Mouse (Mus musculus) hindbrain, embryonic 16.5 days (tissue): ENCODE results near the gene Eya2. TPM values are rescaled to one million over a fixed set of nuclear protein-coding genes. Genes with fewer than 3 reads are reported as not detected.

Source experiments
- ATAC-seq: fragments of 200-750 bp; cut with Nextera tagmentation; 2 replicates; pipeline ENCODE4 v1.8.0; 2017; ENCODE audit warnings: moderate TSS enrichment, moderate library complexity
- H3K27ac ChIP-seq: fragments of 300-500 bp; sonication (generic); 2 replicates; pipeline ENCODE4 v1.5.1; 2014; ENCODE audit warnings: low read depth, mild to moderate bottlenecking, control low read depth, low read length, moderate library complexity
- H3K27me3 ChIP-seq: fragments of 300-500 bp; sonication (generic); replicated peaks from 2 replicates; pipeline ENCODE4 v1.6.1; 2014; ENCODE audit warnings: low read length; ENCODE audit not compliant: control insufficient read depth, insufficient read depth
- H3K36me3 ChIP-seq: fragments of 300-500 bp; sonication (generic); 2 replicates; pipeline ENCODE4 v1.6.1; 2014; ENCODE audit warnings: mild to moderate bottlenecking, low read length, moderate library complexity, mixed read lengths; ENCODE audit not compliant: control insufficient read depth, insufficient read depth
- H3K4me1 ChIP-seq: fragments of 300-500 bp; sonication (generic); 2 replicates; pipeline ENCODE4 v1.6.1; 2014; ENCODE audit warnings: low read depth, low read length; ENCODE audit not compliant: control insufficient read depth, insufficient read depth
- H3K4me2 ChIP-seq: fragments of 300-500 bp; sonication (generic); 2 replicates; pipeline ENCODE4 v1.6.1; 2014; ENCODE audit warnings: mild to moderate bottlenecking, low read length, control low read depth, moderate library complexity
- H3K4me3 ChIP-seq: fragments of 300-500 bp; sonication (generic); 2 replicates; pipeline ENCODE4 v1.5.1; 2014; ENCODE audit warnings: mild to moderate bottlenecking, low read length, control low read depth, moderate library complexity
- H3K9ac ChIP-seq: fragments of 300-500 bp; sonication (generic); 2 replicates; pipeline ENCODE4 v1.6.1; 2014; ENCODE audit warnings: low read depth, mild to moderate bottlenecking, control low read depth, low read length, moderate library complexity
- H3K9me3 ChIP-seq: fragments of 300-500 bp; sonication (generic); 2 replicates; pipeline ENCODE4 v1.6.1; 2014; ENCODE audit warnings: mild to moderate bottlenecking, low read length, moderate library complexity; ENCODE audit not compliant: control insufficient read depth
- WGBS: fragments of 180-500 bp; shearing (Covaris S2); extraction: QIAGEN DNeasy Blood & Tissue Kit; methylation state at CpG from one replicate; pipeline ENCODE4 v1.1.7; 2014; 5-methylcytosine and 5-hydroxymethylcytosine counted together
- polyA plus RNA-seq: library from polyadenylated mRNA; unstranded; fragments of >200 nt; fragmentation: Nextera tagmentation; extraction: Ambion mirVana; gene quantifications from 2 replicates; pipeline ENCODE4 v1.2.1, GENCODE M21; 2015

Gene Eya2
- polyA plus RNA-seq, 1 experiment from 2014 or later: 8.1 TPM

GRCm38 (mm10) chr2:165736297-165736696 is 141.5 kb downstream of the Eya2 start:
- no peaks in the 10 kb centered on the region for H3K27me3 ChIP-seq
- H3K4me3 ChIP-seq: no peak overlapping the region
- peaks cover 6% of the 10 kb centered on the region; the same call in 1 of the 2 replicates for H3K4me1 ChIP-seq
- 60% methylated on average over 2 of the region's 2 CpGs for WGBS
- H3K36me3 ChIP-seq: no peaks in the 10 kb centered on the region
- H3K4me2 ChIP-seq: no peak overlapping the region
- no peak for ATAC-seq
- H3K9me3 ChIP-seq: no peaks in the 10 kb centered on the region
- H3K27ac ChIP-seq: no peak overlapping the region
- no peak overlapping the region for H3K9ac ChIP-seq

GRCm38 (mm10) chr2:165740381-165740780 is 145.5 kb downstream of the Eya2 start:
- Histone ChIP-seq H3K4me1 (no peaks in the 10 kb centered on the region; the same call in 1 of the 2 replicates), H3K4me2 (no peak overlapping the region), H3K4me3 (no peak overlapping the region), H3K9ac (no peak overlapping the region), H3K27me3 (no peaks in the 10 kb centered on the region), H3K9me3 (no peaks in the 10 kb centered on the region), H3K27ac (no peak overlapping the region), H3K36me3 (no peaks in the 10 kb centered on the region)
- 32% methylated on average over 4 of the region's 5 CpGs for WGBS
- no peak for ATAC-seq

- H3K4me1 ChIP-seq: peaks cover 4% of the 10 kb centered on the region; the same call in 1 of the 2 replicates
- no peak overlapping the region for H3K9ac ChIP-seq
- 0 out of 2 replicates have a peak overlapping the region, but pooled peaks have one; percentile 29 for H3K27ac ChIP-seq
These were observed 146.2 kb downstream of the Eya2 start for GRCm38 (mm10) chr2:165740982-165741381.

GRCm38 (mm10) chr2:165741526-165742050 is 146.8 kb downstream of the Eya2 start:
- no peak overlapping the region for H3K4me2 ChIP-seq
- WGBS: 22% methylated on average over 11 of the region's 11 CpGs
- no peak overlapping the region; the same call in 1 of the 2 replicates for H3K27ac ChIP-seq
- no peak for ATAC-seq
- no peak overlapping the region for H3K4me3 ChIP-seq
- H3K36me3 ChIP-seq: no peaks in the 10 kb centered on the region
- H3K4me1 ChIP-seq: peaks cover 4% of the 10 kb centered on the region; the same call in 1 of the 2 replicates
- H3K27me3 ChIP-seq: no peaks in the 10 kb centered on the region
- peak overlapping the region; percentile 13; the same call in 1 of the 2 replicates for H3K9ac ChIP-seq
- H3K9me3 ChIP-seq: no peaks in the 10 kb centered on the region

More at GRCm38 (mm10) chr2:165740982-165741381, 146.2 kb downstream of the Eya2 start:
- 16% methylated on average over 9 of the region's 9 CpGs for WGBS
- H3K4me2 ChIP-seq: no peak overlapping the region
- no peaks in the 10 kb centered on the region for H3K27me3 ChIP-seq
- no peaks in the 10 kb centered on the region for H3K9me3 ChIP-seq
- ATAC-seq: no peak
- no peak overlapping the region for H3K4me3 ChIP-seq
- H3K36me3 ChIP-seq: no peaks in the 10 kb centered on the region

GRCm38 (mm10) chr2:165742210-165742786 is 147.5 kb downstream of the Eya2 start:
- 23% methylated on average over 21 of the region's 21 CpGs for WGBS
- H3K36me3 ChIP-seq: no peaks in the 10 kb centered on the region
- H3K4me1 ChIP-seq: peaks cover 4% of the 10 kb centered on the region; the same call in 1 of the 2 replicates
- no peak overlapping the region for H3K4me3 ChIP-seq
- H3K27me3 ChIP-seq: no peaks in the 10 kb centered on the region
- no peaks in the 10 kb centered on the region for H3K9me3 ChIP-seq
- no peak overlapping the region for H3K4me2 ChIP-seq
- no peak overlapping the region for H3K9ac ChIP-seq
- no peak for ATAC-seq
- no peak overlapping the region for H3K27ac ChIP-seq

GRCm38 (mm10) chr2:165745306-165746098 is 150.7 kb downstream of the Eya2 start:
- 54% methylated on average over 18 of the region's 18 CpGs for WGBS
- Histone ChIP-seq H3K9ac (no peak overlapping the region), H3K27me3 (no peaks in the 10 kb centered on the region), H3K27ac (peak overlapping the region; percentile 59; the same call in 1 of the 2 replicates), H3K9me3 (no peaks in the 10 kb centered on the region), H3K36me3 (no peaks in the 10 kb centered on the region), H3K4me1 (peaks cover 4% of the 10 kb centered on the region; the same call in 1 of the 2 replicates), H3K4me2 (no peak overlapping the region), H3K4me3 (no peak overlapping the region)
- ATAC-seq: no peak

- no peak overlapping the region for H3K9ac ChIP-seq
- H3K4me2 ChIP-seq: no peak overlapping the region
- ATAC-seq: no peak
- H3K27ac ChIP-seq: no peak overlapping the region
- H3K4me3 ChIP-seq: no peak overlapping the region
- H3K36me3 ChIP-seq: no peaks in the 10 kb centered on the region
- 58% methylated on average over 7 of the region's 7 CpGs for WGBS
- H3K27me3 ChIP-seq: no peaks in the 10 kb centered on the region
- no peaks in the 10 kb centered on the region for H3K9me3 ChIP-seq
- H3K4me1 ChIP-seq: 0 out of 2 replicates have a peak, but pooled peaks cover 4% of the 10 kb centered on the region
These were observed 153.1 kb downstream of the Eya2 start for GRCm38 (mm10) chr2:165747975-165748374.

GRCm38 (mm10) chr2:165748426-165748825 is 153.6 kb downstream of the Eya2 start:
- no peaks in the 10 kb centered on the region for H3K27me3 ChIP-seq
- 15% methylated on average over 11 of the region's 11 CpGs for WGBS
- H3K4me1 ChIP-seq: 0 out of 2 replicates have a peak, but pooled peaks cover 4% of the 10 kb centered on the region
- H3K9ac ChIP-seq: no peak overlapping the region
- H3K27ac ChIP-seq: no peak overlapping the region
- no peak for ATAC-seq
- H3K9me3 ChIP-seq: no peaks in the 10 kb centered on the region
- H3K4me3 ChIP-seq: no peak overlapping the region
- H3K4me2 ChIP-seq: no peak overlapping the region
- H3K36me3 ChIP-seq: no peaks in the 10 kb centered on the region

- no peak overlapping the region for H3K27ac ChIP-seq
- no peak overlapping the region for H3K4me2 ChIP-seq
- no peak for ATAC-seq
- H3K9ac ChIP-seq: 0 out of 2 replicates have a peak overlapping the region, but pooled peaks have one; percentile 22
- H3K9me3 ChIP-seq: no peaks in the 10 kb centered on the region
- H3K4me3 ChIP-seq: no peak overlapping the region
- no peaks in the 10 kb centered on the region for H3K36me3 ChIP-seq
- H3K4me1 ChIP-seq: no peaks in the 10 kb centered on the region
- no peaks in the 10 kb centered on the region for H3K27me3 ChIP-seq
- WGBS: 19% methylated on average over 7 of the region's 7 CpGs
These were observed 156.2 kb downstream of the Eya2 start for GRCm38 (mm10) chr2:165751068-165751467.
